In the genomic region with DNA sequence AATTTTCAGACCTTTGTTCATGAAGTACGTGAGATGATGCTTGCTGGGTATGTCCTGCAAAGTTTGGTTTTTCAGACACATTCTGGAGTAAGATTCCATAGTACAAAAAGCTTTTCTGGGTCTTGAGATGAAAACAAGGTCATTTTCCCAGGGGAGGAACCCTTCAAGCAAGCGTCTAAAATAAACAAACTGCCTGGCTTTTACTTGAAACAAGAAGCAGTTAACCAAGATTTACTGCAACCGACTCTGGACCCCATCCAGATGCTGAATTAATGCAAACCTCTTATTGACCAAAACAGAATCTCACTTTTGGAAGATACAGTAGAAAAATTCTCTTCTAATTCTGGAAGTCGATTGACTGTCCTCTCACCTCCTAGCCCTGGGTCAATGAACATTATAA, we compare ENCODE assay signal across 22 mouse cellular contexts. TPM values are rescaled to one million over a fixed set of nuclear protein-coding genes. Genes with fewer than 3 reads are reported as not detected.
A peak's percentile ranks its signal among the peaks of the same experiment; 100 is the strongest.
DNase-seq lines count a peak whose midpoint lies in the region; ATAC-seq and TF ChIP-seq lines count a peak whose summit lies in the region.
"Had no signal": no experiment of that assay in that cellular context is flagged by ENCODE, and none has a peak within 500 bp of the region (broad histone marks: within the 10 kb centered on the region; RNA-seq: fewer than 3 reads in every experiment).

No protein-coding gene starts in this region.

- TF ChIP-seq CTCF in heart, adult 2 months (IDR thresholded peaks at IDR 0.05), result no peak
- TF ChIP-seq CTCF in kidney, postnatal 0 days (IDR thresholded peaks at IDR 0.05; ENCODE audit: low read depth), result no peak

- intact Hi-C loops in heart, adult 2 months (cut with DNase I), result no loop called here

- H3K4me3 ChIP-seq in heart, adult 2 months, result no peak overlapping the region
- no peak overlapping the region for H3K4me3 ChIP-seq in kidney, postnatal 0 days (replicated peaks; ENCODE audit: low read depth, low read length)
- no peak overlapping the region for H3K4me3 ChIP-seq in midbrain, embryonic 11.5 days (ENCODE audit: low read depth, low read length)
- H3K4me3 ChIP-seq in midbrain, embryonic 13.5 days (replicated peaks), result no peak overlapping the region
- H3K4me3 ChIP-seq: forebrain, embryonic 10.5 days; heart, embryonic 10.5 days; limb, embryonic 12.5 days; neural tube, embryonic 15.5 days had no signal

- H3K9me3 ChIP-seq in kidney, postnatal 0 days (replicated peaks; ENCODE audit: low read length), result no peaks in the 10 kb centered on the region
- no peaks in the 10 kb centered on the region for H3K9me3 ChIP-seq in midbrain, embryonic 11.5 days (ENCODE audit: control insufficient read depth, low read length)
- no peaks in the 10 kb centered on the region for H3K9me3 ChIP-seq in midbrain, embryonic 13.5 days
- H3K9me3 ChIP-seq: forebrain, embryonic 10.5 days; heart, embryonic 10.5 days; limb, embryonic 12.5 days; neural tube, embryonic 15.5 days had no signal

- TF ChIP-seq EP300 in heart, adult 2 months (IDR thresholded peaks at IDR 0.05; ENCODE audit: insufficient read depth, low read depth, low read length), result no peak

- H3K4me2 ChIP-seq in kidney, postnatal 0 days (ENCODE audit: low read length), result no peak overlapping the region
- no peak overlapping the region for H3K4me2 ChIP-seq in midbrain, embryonic 11.5 days
- no peak overlapping the region for H3K4me2 ChIP-seq in midbrain, embryonic 13.5 days (replicated peaks)
- H3K4me2 ChIP-seq: hindbrain, embryonic 14.5 days; limb, embryonic 12.5 days; liver, embryonic 11.5 days; neural tube, embryonic 15.5 days had no signal

- H3K4me1 ChIP-seq in heart, adult 2 months (ENCODE audit: control insufficient read depth, insufficient read depth, low read length), result 0 out of 2 replicates have a peak, but pooled peaks cover 1% of the 10 kb centered on the region
- no peaks in the 10 kb centered on the region for H3K4me1 ChIP-seq in kidney, postnatal 0 days (replicated peaks; ENCODE audit: insufficient read depth, low read length)
- no peaks in the 10 kb centered on the region for H3K4me1 ChIP-seq in midbrain, embryonic 11.5 days (ENCODE audit: control insufficient read depth, insufficient read depth, low read length)
- no peaks in the 10 kb centered on the region for H3K4me1 ChIP-seq in midbrain, embryonic 13.5 days (replicated peaks)
- H3K4me1 ChIP-seq: forebrain, embryonic 10.5 days; heart, embryonic 10.5 days; limb, embryonic 12.5 days; neural tube, embryonic 15.5 days had no signal

- 57% methylated on average over 4 of the region's 4 CpGs for WGBS in heart, adult 2 months
- 10% methylated on average over 4 of the region's 4 CpGs for WGBS in kidney, postnatal 0 days
- WGBS in midbrain, embryonic 11.5 days, result 76% methylated on average over 4 of the region's 4 CpGs
- 79% methylated on average over 4 of the region's 4 CpGs for WGBS in midbrain, embryonic 13.5 days

- H3K27me3 ChIP-seq in heart, adult 2 months (ENCODE audit: control insufficient read depth, insufficient read depth, low read length), result no peaks in the 10 kb centered on the region
- H3K27me3 ChIP-seq in kidney, postnatal 0 days (ENCODE audit: insufficient read depth, low read length), result no peaks in the 10 kb centered on the region
- H3K27me3 ChIP-seq in midbrain, embryonic 11.5 days (ENCODE audit: control insufficient read depth, insufficient read depth, low read length), result no peaks in the 10 kb centered on the region
- no peaks in the 10 kb centered on the region for H3K27me3 ChIP-seq in midbrain, embryonic 13.5 days
- H3K27me3 ChIP-seq: limb, embryonic 12.5 days; neural tube, embryonic 15.5 days had no signal

- no peak overlapping the region for H3K9ac ChIP-seq in heart, adult 2 months (ENCODE audit: low read depth, low read length)
- no peak overlapping the region for H3K9ac ChIP-seq in kidney, postnatal 0 days (ENCODE audit: low read depth, low read length)
- no peak overlapping the region for H3K9ac ChIP-seq in midbrain, embryonic 11.5 days (ENCODE audit: low read length)
- H3K9ac ChIP-seq in midbrain, embryonic 13.5 days (replicated peaks), result no peak overlapping the region
- H3K9ac ChIP-seq: hindbrain, embryonic 14.5 days; limb, embryonic 12.5 days; liver, postnatal 0 days; neural tube, embryonic 15.5 days had no signal

- no peaks in the 10 kb centered on the region for H3K79me2 ChIP-seq in heart, adult 2 months (replicated peaks; ENCODE audit: control insufficient read depth, insufficient read depth, low read length)

- DNase-seq in heart, adult 2 months, result no peak
- DNase-seq in heart, adult 18-20 months, result no peak
- peak; percentile 92 for DNase-seq in kidney, postnatal 0 days (ENCODE audit: low spot score)
- DNase-seq in kidney, postnatal 25 days, result no peak
- peak; percentile 65 for DNase-seq in midbrain, embryonic 11.5 days (ENCODE audit: low spot score, missing footprints)
- no peak for DNase-seq in natural killer cell, adult 2 months (ENCODE audit: low spot score in 2 of 2)
- DNase-seq: adrenal gland, postnatal 25 days; cerebellum, adult 8-10 months; cerebellum, postnatal 36 days; gastrocnemius, postnatal 25 days; liver, postnatal 0 days; right cerebral cortex, adult 18-20 months had no signal

- peak overlapping the region; percentile 51 for H3K27ac ChIP-seq in heart, adult 2 months
- peak overlapping the region; percentile 78 for H3K27ac ChIP-seq in kidney, postnatal 0 days
- no peak overlapping the region for H3K27ac ChIP-seq in midbrain, embryonic 11.5 days (ENCODE audit: low read depth, low read length)
- H3K27ac ChIP-seq in midbrain, embryonic 13.5 days, result no peak overlapping the region
- H3K27ac ChIP-seq: forebrain, embryonic 10.5 days; heart, embryonic 10.5 days; hindbrain, embryonic 14.5 days; limb, embryonic 12.5 days; macrophage; neural tube, embryonic 15.5 days had no signal

- no peak for TF ChIP-seq POLR2A in heart, adult 2 months (IDR thresholded peaks at IDR 0.05; ENCODE audit: insufficient read depth, low read depth, low read length)

- ATAC-seq in kidney, postnatal 0 days (replicated peaks; ENCODE audit: low FRiP score, low read depth), result no peak
- no peak for ATAC-seq in midbrain, embryonic 11.5 days (ENCODE audit: low FRiP score)
- no peak for ATAC-seq in midbrain, embryonic 13.5 days
- ATAC-seq: CD4-positive, CD25-positive, alpha-beta regulatory T cell, adult 4 months; inflammation-experienced regulatory T-cells, adult 6 months; liver, postnatal 0 days had no signal

- H3K36me3 ChIP-seq in heart, adult 2 months (ENCODE audit: control insufficient read depth, insufficient read depth, low read length), result no peaks in the 10 kb centered on the region
- H3K36me3 ChIP-seq in kidney, postnatal 0 days (ENCODE audit: insufficient read depth, low read length), result no peaks in the 10 kb centered on the region
- H3K36me3 ChIP-seq in midbrain, embryonic 11.5 days (ENCODE audit: control insufficient read depth, insufficient read depth, low read length), result no peaks in the 10 kb centered on the region
- no peaks in the 10 kb centered on the region for H3K36me3 ChIP-seq in midbrain, embryonic 13.5 days
- H3K36me3 ChIP-seq: forebrain, embryonic 10.5 days; heart, embryonic 10.5 days; limb, embryonic 12.5 days; neural tube, embryonic 15.5 days had no signal

RNA-seq across cellular contexts. Expression of gene Kcnj8, which starts 20.5 kb away (rescaled TPM):
- 10 to 100 TPM; 21.5 to 23.6 TPM for total RNA-seq in heart, adult 2 months (2021)
- polyA plus RNA-seq in heart, adult 2 months (2012; rRNA removed), result 32.4 and 46.9 TPM in 2 replicates
- 10 to 100 TPM; 15.8 to 19.6 TPM for total RNA-seq in heart, adult 18-20 months (2021)
- 31.1 and 35.9 TPM in 2 replicates for polyA plus RNA-seq in kidney, postnatal 0 days (2015; fragmentation: Nextera tagmentation; extraction: Ambion mirVana)
- polyA plus RNA-seq in midbrain, embryonic 11.5 days (2014; fragmentation: Nextera tagmentation; extraction: Ambion mirVana), result 6.6 and 8.2 TPM in 2 replicates
- 11.0 and 11.4 TPM in 2 replicates for polyA plus RNA-seq in midbrain, embryonic 13.5 days (2015; fragmentation: Nextera tagmentation; extraction: Ambion mirVana)
- polyA plus RNA-seq: CD4-positive, CD25-positive, alpha-beta regulatory T cell, adult 4 months; macrophage had no signal

RNA-seq across cellular contexts. Expression of gene Ldhb, which starts 43.1 kb away (rescaled TPM):
- 1,000 to 10,000 TPM; 2,754 to 3,232 TPM for total RNA-seq in heart, adult 2 months (2021)
- polyA plus RNA-seq in heart, adult 2 months (2012; rRNA removed), result 2,197 and 2,972 TPM in 2 replicates
- 1,000 to 10,000 TPM; 3,158 to 3,186 TPM for total RNA-seq in heart, adult 18-20 months (2021)
- 1,564 and 1,601 TPM in 2 replicates for polyA plus RNA-seq in kidney, postnatal 0 days (2015; fragmentation: Nextera tagmentation; extraction: Ambion mirVana)
- polyA plus RNA-seq in midbrain, embryonic 11.5 days (2014; fragmentation: Nextera tagmentation; extraction: Ambion mirVana), result 363 and 385 TPM in 2 replicates
- 466 and 473 TPM in 2 replicates for polyA plus RNA-seq in midbrain, embryonic 13.5 days (2015; fragmentation: Nextera tagmentation; extraction: Ambion mirVana)

Comparison
In these comparisons a context has a peak if more than half of its experiments do, and no peak if none do; other contexts are left out.
1. DNase-seq: peak in kidney, postnatal 0 days (single experiment) and midbrain, embryonic 11.5 days (single experiment); none in heart, adult 2 months (0 of 2), heart, adult 18-20 months (0 of 2), kidney, postnatal 25 days (0 of 2) and natural killer cell, adult 2 months (0 of 2).
2. H3K27ac ChIP-seq: peak in heart, adult 2 months (single experiment) and kidney, postnatal 0 days (single experiment); none in midbrain, embryonic 11.5 days (single experiment) and midbrain, embryonic 13.5 days (single experiment).